Mouse (Mus musculus) left cerebral cortex, adult 18-20 months (tissue): ENCODE data around the gene Mettl9. TPM values are rescaled to one million over a fixed set of nuclear protein-coding genes. Genes with fewer than 3 reads are reported as not detected.
A peak's percentile ranks its signal among the peaks of the same experiment; 100 is the strongest.

Source experiments
- DNase-seq, 2 experiments: peaks; one replicate each; pipeline ENCODE4 v3.0.0; 2021 to 2022; ENCODE audit warnings: low spot score in 2 of 2, mixed read lengths in 1 of 2
- total RNA-seq, 2 experiments: library from RNA; stranded (reverse); gene quantifications; 2 replicates each; pipeline ENCODE4 v1.2.3; 2021

The Mettl9 gene
- total RNA-seq, 2 experiments from 2014 or later: 97.5 to 106 TPM

- DNase-seq: no peak
Observed at GRCm38 (mm10) chr7:121090748-121091147, 56.5 kb downstream of the Mettl9 start.

GRCm38 (mm10) chr7:121093026-121093425, 58.8 kb downstream of the Mettl9 start:
- no peak for DNase-seq

GRCm38 (mm10) chr7:121098614-121099389, 64.6 kb downstream of the Mettl9 start:
- no peak for DNase-seq

- DNase-seq: no peak
Observed at GRCm38 (mm10) chr7:121107851-121108250, 73.6 kb downstream of the Mettl9 start.

GRCm38 (mm10) chr7:121111321-121111720, 77.1 kb downstream of the Mettl9 start:
- DNase-seq: no peak

GRCm38 (mm10) chr7:121111762-121112161, 77.5 kb downstream of the Mettl9 start:
- no peak for DNase-seq

GRCm38 (mm10) chr7:121120143-121120818, 86.0 kb downstream of the Mettl9 start:
- DNase-seq: peak; percentile 85 to 92

Other genes starting within 250 kb of the Mettl9 start
- not detected for gene Gm5737, start 222.1 kb upstream of the Mettl9 start, total RNA-seq
- gene Eef2k, start 191.6 kb upstream of the Mettl9 start, total RNA-seq: 10 to 100 TPM; 29.2 to 30.4 TPM
- gene Polr3e, start 116.7 kb upstream of the Mettl9 start, total RNA-seq: 10 to 100 TPM; 27.0 to 27.4 TPM
- gene Cdr2, start 52.1 kb upstream of the Mettl9 start, total RNA-seq: 10 to 100 TPM in 1 of 2 experiments, 1 to 10 TPM in 1; 9.0 to 11.4 TPM
- gene Mfsd13b, start 51.9 kb upstream of the Mettl9 start, total RNA-seq: under 1 TPM; 0.21 to 0.46 TPM
- gene Igsf6, start 40.1 kb downstream of the Mettl9 start, total RNA-seq: under 1 TPM; 0.33 to 0.45 TPM
- gene Otoa, start 47.2 kb downstream of the Mettl9 start, total RNA-seq: under 1 TPM; 0.19 to 0.49 TPM